Mouse (Mus musculus): ENCODE results near the gene Cd300ld3.
"Not testable (repeated sequence)": the region's sequence is repeated elsewhere in the genome, so short reads cannot be mapped to it uniquely, and the experiment has no call there.

GRCm38 (mm10) chr11:115026912-115027311 is 21.3 kb downstream of the Cd300ld3 start, which contains the start of gene Cd300ld4:
- TF ChIP-seq CTCF, EP300 (IDR thresholded peaks at IDR 0.05; ENCODE audit: low read depth): not testable (repeated sequence)
